Mouse (Mus musculus): Measurements from ENCODE around the gene Dnajc16.

- no peak for TF ChIP-seq CTCF (IDR thresholded peaks at IDR 0.05; ENCODE audit: control insufficient read depth, insufficient read depth, insufficient replicate concordance, low read depth, low read length)
- TF ChIP-seq POLR2A (IDR thresholded peaks at IDR 0.05; ENCODE audit: control insufficient read depth, low read depth, low read length), result no peak
Observed at GRCm38 (mm10) chr4:141794152-141794535, 3.4 kb upstream of the Dnajc16 start.
